Mouse (Mus musculus) MEL (cell line): ENCODE measurements at regions not wholly inside any gene's neighbourhood (a gene's known extent, or its start where the extent isn't known, plus 50 kb on each side); places are given as distances from the start of the nearest gene placed in this dataset.

Experiments used
- DNase-seq: peaks from one replicate; pipeline ENCODE4 v3.0.0; 2011; ENCODE audit warnings: low read depth, low spot score
- H3K27ac ChIP-seq: 2 replicates; pipeline ENCODE4 v1.5.1; 2012; ENCODE audit warnings: low read depth, mild to moderate bottlenecking, control low read depth, low read length, moderate library complexity; ENCODE audit not compliant: control insufficient read depth
- H3K27me3 ChIP-seq, 2 experiments: fragments of 150-350 bp in 1 of 2; sonication (generic) in 1 of 2; 2 replicates each; pipeline ENCODE4 v1.6.1; 2012; ENCODE audit warnings: low read length in 2 of 2, mild to moderate bottlenecking in 2 of 2, improper control_type of control experiment in 1 of 2, moderate library complexity in 1 of 2; ENCODE audit not compliant: insufficient read depth in 2 of 2, control insufficient read depth in 1 of 2
- H3K36me3 ChIP-seq, 2 experiments: 2 replicates each; pipeline ENCODE4 v1.6.1; 2012 to 2014; ENCODE audit warnings: low read length in 2 of 2, improper control_type of control experiment in 1 of 2, inconsistent platforms in 1 of 2, mild to moderate bottlenecking in 1 of 2; ENCODE audit not compliant: insufficient read depth in 2 of 2, control insufficient read depth in 1 of 2
- H3K4me1 ChIP-seq, 2 experiments: fragments of 150-350 bp in 1 of 2; sonication (generic) in 1 of 2; 2 replicates each; pipeline ENCODE4 v1.6.1; 2012; ENCODE audit warnings: low read length in 2 of 2, improper control_type of control experiment in 1 of 2, mild to moderate bottlenecking in 1 of 2; ENCODE audit not compliant: insufficient read depth in 2 of 2, control insufficient read depth in 1 of 2
- H3K4me3 ChIP-seq, 2 experiments: fragments of 150-350 bp in 1 of 2; sonication (generic) in 1 of 2; 2 replicates each; pipeline ENCODE4 v1.5.1; 2012; ENCODE audit warnings: low read depth in 2 of 2, low read length in 2 of 2, mild to moderate bottlenecking in 2 of 2, moderate library complexity in 2 of 2, control low read depth in 1 of 2, improper control_type of control experiment in 1 of 2; ENCODE audit not compliant: control insufficient read depth in 1 of 2, insufficient read depth in 1 of 2
- H3K79me2 ChIP-seq: 2 replicates; pipeline ENCODE4 v1.6.1; 2012; ENCODE audit warnings: mild to moderate bottlenecking, low read length, moderate library complexity; ENCODE audit not compliant: control insufficient read depth, poor library complexity, insufficient read depth
- H3K9ac ChIP-seq: 2 replicates; pipeline ENCODE4 v1.6.1; 2012; ENCODE audit warnings: low read depth, mild to moderate bottlenecking, control low read depth, low read length, moderate library complexity; ENCODE audit not compliant: control insufficient read depth, poor library complexity, severe bottlenecking
- H3K9me3 ChIP-seq: fragments of 150-350 bp; sonication (generic); replicated peaks from 2 replicates; pipeline ENCODE4 v1.6.1; 2012; ENCODE audit warnings: mild to moderate bottlenecking, low read length, improper control_type of control experiment, moderate library complexity; ENCODE audit not compliant: insufficient read depth
- CHD2 ChIP-seq: IDR thresholded peaks from 2 replicates; pipeline ENCODE4 v1.6.1; 2011; ENCODE audit warnings: low read length, improper control_type of control experiment
- E2F4 ChIP-seq: IDR thresholded peaks from 2 replicates; pipeline ENCODE4 v1.6.1; 2011; ENCODE audit warnings: low read depth, low read length, improper control_type of control experiment, borderline replicate concordance
- ELF1 ChIP-seq: IDR thresholded peaks from 2 replicates; pipeline ENCODE4 v1.6.1; 2014; ENCODE audit warnings: low read depth, mild to moderate bottlenecking, inconsistent platforms, low read length, improper control_type of control experiment, moderate library complexity
- EP300 ChIP-seq, 2 experiments: IDR thresholded peaks; 2 replicates each; pipeline ENCODE4 v1.6.1; 2011; ENCODE audit warnings: improper control_type of control experiment in 2 of 2, low read length in 2 of 2, low read depth in 1 of 2, mild to moderate bottlenecking in 1 of 2
- GATA1 ChIP-seq: IDR thresholded peaks from 2 replicates; pipeline ENCODE4 v1.6.1; 2011; ENCODE audit warnings: low read depth, low read length, improper control_type of control experiment
- JUND ChIP-seq: IDR thresholded peaks from 2 replicates; pipeline ENCODE4 v1.6.1; 2011; ENCODE audit warnings: low read depth, mild to moderate bottlenecking, improper control_type of control experiment, low read length
- MAZ ChIP-seq: IDR thresholded peaks from 2 replicates; pipeline ENCODE4 v1.6.1; 2012; ENCODE audit warnings: low read depth, mild to moderate bottlenecking, inconsistent platforms, low read length, improper control_type of control experiment
- MXI1 ChIP-seq: IDR thresholded peaks from 2 replicates; pipeline ENCODE4 v1.6.1; 2011; ENCODE audit warnings: mild to moderate bottlenecking, low read depth, low read length, improper control_type of control experiment
- POLR2A ChIP-seq, 2 experiments: IDR thresholded peaks; 2 replicates each; pipeline ENCODE4 v1.6.1; 2011 to 2012; ENCODE audit warnings: low read length in 2 of 2, mild to moderate bottlenecking in 2 of 2, control low read depth in 1 of 2, improper control_type of control experiment in 1 of 2, low read depth in 1 of 2, moderate library complexity in 1 of 2; ENCODE audit not compliant: control insufficient read depth in 1 of 2, insufficient read depth in 1 of 2, poor library complexity in 1 of 2
- POLR2AphosphoS2 ChIP-seq: IDR thresholded peaks from 2 replicates; pipeline ENCODE4 v1.6.1; 2011; ENCODE audit warnings: low read length, improper control_type of control experiment
- POLR2AphosphoS5 ChIP-seq: IDR thresholded peaks from 2 replicates; pipeline ENCODE4 v1.6.1; 2012; ENCODE audit warnings: low read depth, borderline replicate concordance, mild to moderate bottlenecking, inconsistent platforms, low read length, moderate library complexity, mixed read lengths
- SIN3A ChIP-seq: IDR thresholded peaks from 2 replicates; pipeline ENCODE4 v1.6.1; 2012; ENCODE audit warnings: low read length, improper control_type of control experiment, inconsistent platforms
- SMC3 ChIP-seq: IDR thresholded peaks from 2 replicates; pipeline ENCODE4 v1.6.1; 2011; ENCODE audit warnings: low read depth, low read length, improper control_type of control experiment
- TBP ChIP-seq: IDR thresholded peaks from 2 replicates; pipeline ENCODE4 v1.8.0; 2011; ENCODE audit warnings: low read depth, low read length, improper control_type of control experiment
- UBTF ChIP-seq: IDR thresholded peaks from 2 replicates; pipeline ENCODE4 v1.6.1; 2012; ENCODE audit warnings: low read depth, mild to moderate bottlenecking, inconsistent platforms, low read length, improper control_type of control experiment, moderate library complexity, borderline replicate concordance; ENCODE audit not compliant: insufficient read depth
- USF1 ChIP-seq: IDR thresholded peaks from 2 replicates; pipeline ENCODE4 v1.6.1; 2014; ENCODE audit warnings: low read depth, mild to moderate bottlenecking, inconsistent platforms, low read length, improper control_type of control experiment, moderate library complexity
- USF2 ChIP-seq, 2 experiments: IDR thresholded peaks; 2 replicates each; pipeline ENCODE4 v1.6.1; 2011 to 2012; ENCODE audit warnings: improper control_type of control experiment in 2 of 2, low read length in 2 of 2, borderline replicate concordance in 1 of 2, inconsistent platforms in 1 of 2, low read depth in 1 of 2, mild to moderate bottlenecking in 1 of 2; ENCODE audit not compliant: insufficient read depth in 1 of 2
- ZC3H11A ChIP-seq: IDR thresholded peaks from 2 replicates; pipeline ENCODE4 v1.6.1; 2012; ENCODE audit warnings: low read depth, mild to moderate bottlenecking, inconsistent platforms, low read length, improper control_type of control experiment
- ZMIZ1 ChIP-seq: IDR thresholded peaks from 2 replicates; pipeline ENCODE4 v1.6.1; 2012; ENCODE audit warnings: low read depth, mild to moderate bottlenecking, inconsistent platforms, low read length, improper control_type of control experiment, moderate library complexity

- peak; percentile 75; the same call in 1 of the 2 replicates for TF ChIP-seq SIN3A
Measured at GRCm38 (mm10) chr12:54312522-54313210, 109.0 kb upstream of the Egln3 start (continued).

- Histone ChIP-seq H3K36me3 (peaks cover 0 to 2% of the 10 kb centered on the region in 2 experiments; a peak in 2 of 4 replicates), H3K4me1 (peaks cover 8 to 16% of the 10 kb centered on the region in 2 experiments), H3K27ac (no peak overlapping the region), H3K79me2 (no peaks in the 10 kb centered on the region), H3K9me3 (no peaks in the 10 kb centered on the region), H3K27me3 (no peaks in the 10 kb centered on the region; a peak in 1 of 4 replicates), H3K4me3 (no peak overlapping the region), H3K9ac (no peak overlapping the region)
- DNase-seq: no peak
- TF ChIP-seq GATA1: no peak
- no peak for TF ChIP-seq USF2 (IDR thresholded peaks at IDR 0.05; ENCODE audit: borderline replicate concordance in 1 of 2, insufficient read depth in 1 of 2, low read depth in 1 of 2, low read length in 2 of 2)
- no peak for TF ChIP-seq TBP
- no peak for TF ChIP-seq SMC3
- no peak for TF ChIP-seq POLR2AphosphoS2
- TF ChIP-seq ZC3H11A: no peak
- TF ChIP-seq CHD2: no peak
- no peak for TF ChIP-seq ELF1
- TF ChIP-seq EP300 (IDR thresholded peaks at IDR 0.05; ENCODE audit: low read depth in 1 of 2, low read length in 2 of 2): no peak
- no peak for TF ChIP-seq POLR2A (IDR thresholded peaks at IDR 0.05; ENCODE audit: control insufficient read depth in 1 of 2, insufficient read depth in 1 of 2, low read depth in 1 of 2, low read length in 2 of 2, poor library complexity in 1 of 2)
- TF ChIP-seq ZMIZ1: no peak
- TF ChIP-seq JUND: no peak
- TF ChIP-seq MAZ: no peak
- no peak for TF ChIP-seq USF1
- TF ChIP-seq MXI1: no peak
- TF ChIP-seq E2F4: no peak
- TF ChIP-seq UBTF: no peak
- TF ChIP-seq POLR2AphosphoS5: no peak
Measured at GRCm38 (mm10) chr12:54311896-54312521, 108.3 kb upstream of the Egln3 start.
